Mouse (Mus musculus): ENCODE measurements at regions not wholly inside any gene's neighbourhood (a gene's known extent, or its start where the extent isn't known, plus 50 kb on each side); places are given as distances from the start of the nearest gene placed in this dataset.

- Histone ChIP-seq H3K27ac (replicated peaks; ENCODE audit: insufficient read depth, low read depth, low read length) (no peak overlapping the region), H3K79me2 (ENCODE audit: control insufficient read depth, insufficient read depth, low read length) (no peaks in the 10 kb centered on the region), H3K4me1 (ENCODE audit: control insufficient read depth, insufficient read depth, low read length) (no peaks in the 10 kb centered on the region), H3K9ac (ENCODE audit: low read depth, low read length) (no peak overlapping the region), H3K4me3 (ENCODE audit: insufficient read depth, low read depth, low read length) (no peak overlapping the region), H3K36me3 (ENCODE audit: control insufficient read depth, insufficient read depth, low read length) (no peaks in the 10 kb centered on the region), H3K27me3 (ENCODE audit: control insufficient read depth, insufficient read depth, low read length) (no peaks in the 10 kb centered on the region)
- WGBS, result 63% methylated on average over 4 of the region's 4 CpGs
- no peak for DNase-seq (ENCODE audit: extremely low read depth, low read depth, low spot score)
- TF ChIP-seq POLR2A (IDR thresholded peaks at IDR 0.05; ENCODE audit: extremely low read depth, insufficient read depth, low read length), result no peak
- TF ChIP-seq CTCF (IDR thresholded peaks at IDR 0.05; ENCODE audit: low read depth, low read length), result no peak
These were observed 219.7 kb downstream of the Fndc1 start for GRCm38 (mm10) chr17:7607431-7607830.

GRCm38 (mm10) chr17:7604813-7605504 is 219.7 kb upstream of the Unc93a2 start:
- Histone ChIP-seq H3K36me3 (ENCODE audit: control insufficient read depth, insufficient read depth, low read length) (no peaks in the 10 kb centered on the region), H3K79me2 (ENCODE audit: control insufficient read depth, insufficient read depth, low read length) (no peaks in the 10 kb centered on the region), H3K9ac (ENCODE audit: low read depth, low read length) (no peak overlapping the region), H3K4me1 (ENCODE audit: control insufficient read depth, insufficient read depth, low read length) (no peaks in the 10 kb centered on the region), H3K4me3 (ENCODE audit: insufficient read depth, low read depth, low read length) (no peak overlapping the region), H3K27me3 (ENCODE audit: control insufficient read depth, insufficient read depth, low read length) (no peaks in the 10 kb centered on the region), H3K27ac (replicated peaks; ENCODE audit: insufficient read depth, low read depth, low read length) (no peak overlapping the region)
- DNase-seq (ENCODE audit: extremely low read depth, low read depth, low spot score), result no peak
- TF ChIP-seq POLR2A (IDR thresholded peaks at IDR 0.05; ENCODE audit: extremely low read depth, insufficient read depth, low read length) (no peak), CTCF (IDR thresholded peaks at IDR 0.05; ENCODE audit: low read depth, low read length) (no peak)
- 73% methylated on average over 5 of the region's 5 CpGs for WGBS

GRCm38 (mm10) chr17:7604096-7604495 is 218.8 kb upstream of the Unc93a2 start:
- no peak overlapping the region for H3K4me3 ChIP-seq (ENCODE audit: insufficient read depth, low read depth, low read length)
- H3K27me3 ChIP-seq (ENCODE audit: control insufficient read depth, insufficient read depth, low read length), result no peaks in the 10 kb centered on the region
- 83% methylated on average over 3 of the region's 3 CpGs for WGBS
- H3K79me2 ChIP-seq (ENCODE audit: control insufficient read depth, insufficient read depth, low read length), result no peaks in the 10 kb centered on the region
- H3K9ac ChIP-seq (ENCODE audit: low read depth, low read length), result no peak overlapping the region
- H3K36me3 ChIP-seq (ENCODE audit: control insufficient read depth, insufficient read depth, low read length), result no peaks in the 10 kb centered on the region
- no peak for DNase-seq (ENCODE audit: extremely low read depth, low read depth, low spot score)
- no peaks in the 10 kb centered on the region for H3K4me1 ChIP-seq (ENCODE audit: control insufficient read depth, insufficient read depth, low read length)
- TF ChIP-seq POLR2A (IDR thresholded peaks at IDR 0.05; ENCODE audit: extremely low read depth, insufficient read depth, low read length) (no peak), CTCF (IDR thresholded peaks at IDR 0.05; ENCODE audit: low read depth, low read length) (no peak)
- no peak overlapping the region for H3K27ac ChIP-seq (replicated peaks; ENCODE audit: insufficient read depth, low read depth, low read length)

GRCm38 (mm10) chr17:7600555-7600954 is 215.3 kb upstream of the Unc93a2 start:
- H3K79me2 ChIP-seq (ENCODE audit: control insufficient read depth, insufficient read depth, low read length), result no peaks in the 10 kb centered on the region
- TF ChIP-seq POLR2A (IDR thresholded peaks at IDR 0.05; ENCODE audit: extremely low read depth, insufficient read depth, low read length), result no peak
- TF ChIP-seq CTCF (IDR thresholded peaks at IDR 0.05; ENCODE audit: low read depth, low read length), result no peak
- no peaks in the 10 kb centered on the region for H3K36me3 ChIP-seq (ENCODE audit: control insufficient read depth, insufficient read depth, low read length)
- no peak for DNase-seq (ENCODE audit: extremely low read depth, low read depth, low spot score)
- no peak overlapping the region for H3K27ac ChIP-seq (replicated peaks; ENCODE audit: insufficient read depth, low read depth, low read length)
- H3K27me3 ChIP-seq (ENCODE audit: control insufficient read depth, insufficient read depth, low read length), result no peaks in the 10 kb centered on the region
- H3K9ac ChIP-seq (ENCODE audit: low read depth, low read length), result no peak overlapping the region
- no peaks in the 10 kb centered on the region for H3K4me1 ChIP-seq (ENCODE audit: control insufficient read depth, insufficient read depth, low read length)
- WGBS, result 65% methylated on average over 2 of the region's 2 CpGs
- no peak overlapping the region for H3K4me3 ChIP-seq (ENCODE audit: insufficient read depth, low read depth, low read length)

GRCm38 (mm10) chr17:7597481-7597880 is 212.2 kb upstream of the Unc93a2 start:
- Histone ChIP-seq H3K4me1 (ENCODE audit: control insufficient read depth, insufficient read depth, low read length) (no peaks in the 10 kb centered on the region), H3K27ac (replicated peaks; ENCODE audit: insufficient read depth, low read depth, low read length) (no peak overlapping the region), H3K79me2 (ENCODE audit: control insufficient read depth, insufficient read depth, low read length) (no peaks in the 10 kb centered on the region), H3K27me3 (ENCODE audit: control insufficient read depth, insufficient read depth, low read length) (no peaks in the 10 kb centered on the region), H3K4me3 (ENCODE audit: insufficient read depth, low read depth, low read length) (no peak overlapping the region), H3K36me3 (ENCODE audit: control insufficient read depth, insufficient read depth, low read length) (no peaks in the 10 kb centered on the region), H3K9ac (ENCODE audit: low read depth, low read length) (no peak overlapping the region)
- no peak for DNase-seq (ENCODE audit: extremely low read depth, low read depth, low spot score)
- TF ChIP-seq POLR2A (IDR thresholded peaks at IDR 0.05; ENCODE audit: extremely low read depth, insufficient read depth, low read length), result no peak
- no peak for TF ChIP-seq CTCF (IDR thresholded peaks at IDR 0.05; ENCODE audit: low read depth, low read length)
- 40% methylated on average over 2 of the region's 2 CpGs for WGBS

GRCm38 (mm10) chr17:7594801-7595200 is 209.5 kb upstream of the Unc93a2 start:
- Histone ChIP-seq H3K4me1 (ENCODE audit: control insufficient read depth, insufficient read depth, low read length) (no peaks in the 10 kb centered on the region), H3K36me3 (ENCODE audit: control insufficient read depth, insufficient read depth, low read length) (no peaks in the 10 kb centered on the region), H3K27me3 (ENCODE audit: control insufficient read depth, insufficient read depth, low read length) (no peaks in the 10 kb centered on the region), H3K4me3 (ENCODE audit: insufficient read depth, low read depth, low read length) (no peak overlapping the region), H3K27ac (replicated peaks; ENCODE audit: insufficient read depth, low read depth, low read length) (no peak overlapping the region), H3K9ac (ENCODE audit: low read depth, low read length) (no peak overlapping the region), H3K79me2 (ENCODE audit: control insufficient read depth, insufficient read depth, low read length) (no peaks in the 10 kb centered on the region)
- TF ChIP-seq CTCF (IDR thresholded peaks at IDR 0.05; ENCODE audit: low read depth, low read length) (no peak), POLR2A (IDR thresholded peaks at IDR 0.05; ENCODE audit: extremely low read depth, insufficient read depth, low read length) (no peak)
- 49% methylated on average over 3 of the region's 3 CpGs for WGBS
- no peak for DNase-seq (ENCODE audit: extremely low read depth, low read depth, low spot score)
